Comparison of ENCODE assay signal across 18 mouse cellular contexts in genomic region chr2:130358852-130359251, GRCm38 (mm10). TPM values are rescaled to one million over a fixed set of nuclear protein-coding genes. Genes with fewer than 3 reads are reported as not detected.
"Had no signal": no experiment of that assay in that cellular context is flagged by ENCODE, and none has a peak within 500 bp of the region (broad histone marks: within the 10 kb centered on the region; RNA-seq: fewer than 3 reads in every experiment).

No protein-coding gene starts in this region.

- H3K36me3 ChIP-seq: limb, embryonic 10.5 days; liver, embryonic 15.5 days had no signal

- DNase-seq: kidney, postnatal 25 days; lung, adult 2 months; lung, postnatal 36 days; right cerebral cortex, adult 18-20 months; right cerebral cortex, postnatal 25 days; thymus, adult 18-20 months; thymus, postnatal 14 days had no signal

- H3K9me3 ChIP-seq: limb, embryonic 10.5 days; liver, embryonic 15.5 days had no signal

- H3K4me1 ChIP-seq: liver, embryonic 15.5 days had no signal

- H3K27ac ChIP-seq: left cerebral cortex, adult 2 months; limb, embryonic 10.5 days; liver, embryonic 15.5 days had no signal

- H3K9ac ChIP-seq: liver, embryonic 15.5 days had no signal

- ATAC-seq: lung, postnatal 0 days had no signal

- H3K4me2 ChIP-seq: liver, embryonic 11.5 days; liver, embryonic 15.5 days had no signal

- H3K4me3 ChIP-seq: left cerebral cortex, adult 2 months; limb, embryonic 10.5 days; liver, embryonic 15.5 days had no signal

RNA-seq across cellular contexts. Expression of gene Gm28372, which starts 46.2 kb away (rescaled TPM):
- polyA plus RNA-seq: kidney, embryonic 16.5 days; limb, embryonic 10.5 days; limb, embryonic 14.5 days; liver, embryonic 11.5 days; liver, embryonic 15.5 days; lung, adult 2 months; lung, postnatal 0 days; stomach, embryonic 14.5 days; urinary bladder, adult 2 months had no signal

RNA-seq across cellular contexts. Expression of gene 1700020A23Rik, which starts 46.2 kb away (rescaled TPM):
- polyA plus RNA-seq: kidney, embryonic 16.5 days; limb, embryonic 10.5 days; limb, embryonic 14.5 days; liver, embryonic 11.5 days; liver, embryonic 15.5 days; lung, adult 2 months; lung, postnatal 0 days; stomach, embryonic 14.5 days; urinary bladder, adult 2 months had no signal

RNA-seq across cellular contexts. Expression of gene Tmem239, which starts 47.4 kb away (rescaled TPM):
- polyA plus RNA-seq: kidney, embryonic 16.5 days; limb, embryonic 10.5 days; limb, embryonic 14.5 days; liver, embryonic 11.5 days; liver, embryonic 15.5 days; lung, adult 2 months; lung, postnatal 0 days; midbrain, postnatal 0 days; neural tube, embryonic 14.5 days; stomach, embryonic 14.5 days; urinary bladder, adult 2 months had no signal
